Mouse (Mus musculus): ENCODE measurements around the gene Gabarapl2. TPM values are rescaled to one million over a fixed set of nuclear protein-coding genes. Genes with fewer than 3 reads are reported as not detected.
A peak's percentile ranks its signal among the peaks of the same experiment; 100 is the strongest.

Gabarapl2 gene
- polyA plus RNA-seq, 1 experiment from 2014 or later: 472 TPM

- Histone ChIP-seq H3K4me2 (replicated peaks) (peak within 1 kb of the TSS; percentile 81), H3K9ac (peak within 1 kb of the TSS; percentile 72), H3K27me3 (ENCODE audit: control insufficient read depth, insufficient read depth, low read length) (no peaks in the 10 kb centered on the region), H3K9me3 (ENCODE audit: control insufficient read depth, low read length) (no peaks in the 10 kb centered on the region), H3K27ac (no peak within 1 kb of the TSS; the same call in 1 of the 2 replicates), H3K4me1 (replicated peaks; ENCODE audit: control insufficient read depth, insufficient read depth, low read length) (peaks cover 14% of the 10 kb centered on the region; the same call in 1 of the 2 replicates), H3K4me3 (replicated peaks; ENCODE audit: low read length) (peak within 1 kb of the TSS; percentile 38), H3K36me3 (replicated peaks; ENCODE audit: control insufficient read depth, insufficient read depth) (0 out of 2 replicates have a peak, but pooled peaks cover 3% of the 10 kb centered on the region)
- DNase-seq (ENCODE audit: low spot score): no peak
- WGBS: 4% methylated on average over 45 of the region's 47 CpGs
- peak; percentile 44; the same call in 1 of the 2 replicates for ATAC-seq (ENCODE audit: low FRiP score)
Observed at GRCm38 (mm10) chr8:111909621-111910450, 30.7 kb upstream of the Gabarapl2 start, which contains the start of gene Chst5. Chst5 (minus strand) TSS chr8:111910447.

GRCm38 (mm10) chr8:111911572-111911971 lies 28.9 kb upstream of the Gabarapl2 start:
- H3K4me3 ChIP-seq (replicated peaks; ENCODE audit: low read length): no peak overlapping the region
- no peaks in the 10 kb centered on the region for H3K27me3 ChIP-seq (ENCODE audit: control insufficient read depth, insufficient read depth, low read length)
- DNase-seq (ENCODE audit: low spot score) (no peak), ATAC-seq (ENCODE audit: low FRiP score) (no peak)
- 0 out of 2 replicates have a peak, but pooled peaks cover 6% of the 10 kb centered on the region for H3K36me3 ChIP-seq (replicated peaks; ENCODE audit: control insufficient read depth, insufficient read depth)
- no peaks in the 10 kb centered on the region for H3K9me3 ChIP-seq (ENCODE audit: control insufficient read depth, low read length)
- 0 out of 2 replicates have a peak overlapping the region, but pooled peaks have one; percentile 27 for H3K27ac ChIP-seq
- no peak overlapping the region for H3K9ac ChIP-seq
- H3K4me1 ChIP-seq (replicated peaks; ENCODE audit: control insufficient read depth, insufficient read depth, low read length): peaks cover 14% of the 10 kb centered on the region; the same call in 1 of the 2 replicates
- no peak overlapping the region for H3K4me2 ChIP-seq (replicated peaks)
- 35% methylated on average over 7 of the region's 7 CpGs for whole genome bisulfite sequencing

- ATAC-seq (ENCODE audit: low FRiP score) (peak; percentile 90), DNase-seq (ENCODE audit: low spot score) (peak; percentile 61)
- H3K9ac ChIP-seq: no peak overlapping the region
- no peaks in the 10 kb centered on the region for H3K27me3 ChIP-seq (ENCODE audit: control insufficient read depth, insufficient read depth, low read length)
- peak overlapping the region; percentile 21; the same call in 1 of the 2 replicates for H3K4me2 ChIP-seq (replicated peaks)
- 32% methylated on average over 12 of the region's 12 CpGs for WGBS
- no peak overlapping the region for H3K4me3 ChIP-seq (replicated peaks; ENCODE audit: low read length)
- peak overlapping the region; percentile 35; the same call in 1 of the 2 replicates for H3K27ac ChIP-seq
- peaks cover 15% of the 10 kb centered on the region; the same call in 1 of the 2 replicates for H3K36me3 ChIP-seq (replicated peaks; ENCODE audit: control insufficient read depth, insufficient read depth)
- H3K9me3 ChIP-seq (ENCODE audit: control insufficient read depth, low read length): no peaks in the 10 kb centered on the region
- H3K4me1 ChIP-seq (replicated peaks; ENCODE audit: control insufficient read depth, insufficient read depth, low read length): peaks cover 14% of the 10 kb centered on the region; the same call in 1 of the 2 replicates
Observed at GRCm38 (mm10) chr8:111912860-111913432, 27.6 kb upstream of the Gabarapl2 start.

GRCm38 (mm10) chr8:111919663-111920062 lies 20.8 kb upstream of the Gabarapl2 start:
- no peak overlapping the region for H3K9ac ChIP-seq
- 86% methylated on average over 2 of the region's 2 CpGs for WGBS

GRCm38 (mm10) chr8:111920971-111921370 lies 19.5 kb upstream of the Gabarapl2 start:
- DNase-seq (ENCODE audit: low spot score) (no peak), ATAC-seq (ENCODE audit: low FRiP score) (no peak)
- WGBS: 91% methylated on average over 4 of the region's 4 CpGs
- Histone ChIP-seq H3K27me3 (ENCODE audit: control insufficient read depth, insufficient read depth, low read length) (no peaks in the 10 kb centered on the region), H3K4me1 (replicated peaks; ENCODE audit: control insufficient read depth, insufficient read depth, low read length) (no peaks in the 10 kb centered on the region), H3K9ac (no peak overlapping the region), H3K9me3 (ENCODE audit: control insufficient read depth, low read length) (no peaks in the 10 kb centered on the region), H3K27ac (no peak overlapping the region), H3K4me2 (replicated peaks) (no peak overlapping the region), H3K4me3 (replicated peaks; ENCODE audit: low read length) (no peak overlapping the region), H3K36me3 (replicated peaks; ENCODE audit: control insufficient read depth, insufficient read depth) (peaks cover 18% of the 10 kb centered on the region; the same call in 1 of the 2 replicates)

More at GRCm38 (mm10) chr8:111919663-111920062, 20.8 kb upstream of the Gabarapl2 start:
- DNase-seq (ENCODE audit: low spot score) (no peak), ATAC-seq (ENCODE audit: low FRiP score) (no peak)
- Histone ChIP-seq H3K27me3 (ENCODE audit: control insufficient read depth, insufficient read depth, low read length) (no peaks in the 10 kb centered on the region), H3K4me1 (replicated peaks; ENCODE audit: control insufficient read depth, insufficient read depth, low read length) (no peaks in the 10 kb centered on the region), H3K36me3 (replicated peaks; ENCODE audit: control insufficient read depth, insufficient read depth) (peaks cover 18% of the 10 kb centered on the region; the same call in 1 of the 2 replicates), H3K4me2 (replicated peaks) (no peak overlapping the region), H3K27ac (no peak overlapping the region), H3K9me3 (ENCODE audit: control insufficient read depth, low read length) (no peaks in the 10 kb centered on the region), H3K4me3 (replicated peaks; ENCODE audit: low read length) (no peak overlapping the region)

GRCm38 (mm10) chr8:111923383-111923804 lies 17.1 kb upstream of the Gabarapl2 start:
- Histone ChIP-seq H3K9ac (no peak overlapping the region), H3K36me3 (replicated peaks; ENCODE audit: control insufficient read depth, insufficient read depth) (peaks cover 9% of the 10 kb centered on the region; the same call in 1 of the 2 replicates), H3K27me3 (ENCODE audit: control insufficient read depth, insufficient read depth, low read length) (no peaks in the 10 kb centered on the region), H3K4me3 (replicated peaks; ENCODE audit: low read length) (no peak overlapping the region), H3K9me3 (ENCODE audit: control insufficient read depth, low read length) (no peaks in the 10 kb centered on the region), H3K4me1 (replicated peaks; ENCODE audit: control insufficient read depth, insufficient read depth, low read length) (no peaks in the 10 kb centered on the region), H3K27ac (no peak overlapping the region), H3K4me2 (replicated peaks) (no peak overlapping the region)
- ATAC-seq (ENCODE audit: low FRiP score): no peak
- 32% methylated on average over 10 of the region's 10 CpGs for WGBS
- peak; percentile 48 for DNase-seq (ENCODE audit: low spot score)

GRCm38 (mm10) chr8:111924976-111925375 lies 15.5 kb upstream of the Gabarapl2 start:
- no peaks in the 10 kb centered on the region for H3K9me3 ChIP-seq (ENCODE audit: control insufficient read depth, low read length)
- no peak overlapping the region for H3K27ac ChIP-seq
- DNase-seq (ENCODE audit: low spot score) (no peak), ATAC-seq (ENCODE audit: low FRiP score) (no peak)
- H3K4me2 ChIP-seq (replicated peaks): no peak overlapping the region
- H3K4me3 ChIP-seq (replicated peaks; ENCODE audit: low read length): no peak overlapping the region
- H3K9ac ChIP-seq: no peak overlapping the region
- no peaks in the 10 kb centered on the region for H3K4me1 ChIP-seq (replicated peaks; ENCODE audit: control insufficient read depth, insufficient read depth, low read length)
- WGBS: 82% methylated on average over 7 of the region's 7 CpGs
- no peaks in the 10 kb centered on the region for H3K27me3 ChIP-seq (ENCODE audit: control insufficient read depth, insufficient read depth, low read length)
- H3K36me3 ChIP-seq (replicated peaks; ENCODE audit: control insufficient read depth, insufficient read depth): 0 out of 2 replicates have a peak, but pooled peaks cover 6% of the 10 kb centered on the region

- H3K4me1 ChIP-seq (replicated peaks; ENCODE audit: control insufficient read depth, insufficient read depth, low read length): peaks cover 4% of the 10 kb centered on the region
- 78% methylated on average over 8 of the region's 8 CpGs for WGBS
- H3K9me3 ChIP-seq (ENCODE audit: control insufficient read depth, low read length): no peaks in the 10 kb centered on the region
- 0 out of 2 replicates have a peak, but pooled peaks cover 6% of the 10 kb centered on the region for H3K36me3 ChIP-seq (replicated peaks; ENCODE audit: control insufficient read depth, insufficient read depth)
- H3K4me2 ChIP-seq (replicated peaks): no peak overlapping the region
- ATAC-seq (ENCODE audit: low FRiP score): no peak
- H3K27ac ChIP-seq: no peak overlapping the region
- no peak for DNase-seq (ENCODE audit: low spot score)
- H3K4me3 ChIP-seq (replicated peaks; ENCODE audit: low read length): no peak overlapping the region
- no peak overlapping the region for H3K9ac ChIP-seq
- no peaks in the 10 kb centered on the region for H3K27me3 ChIP-seq (ENCODE audit: control insufficient read depth, insufficient read depth, low read length)
Observed at GRCm38 (mm10) chr8:111929648-111930344, 10.7 kb upstream of the Gabarapl2 start.

All from hindbrain, embryonic 14.5 days (tissue).